Mouse (Mus musculus) stomach, embryonic 14.5 days (tissue): ENCODE measurements at regions not wholly inside any gene's neighbourhood (a gene's known extent, or its start where the extent isn't known, plus 50 kb on each side); places are given as distances from the start of the nearest gene placed in this dataset.

Experiments used
- ATAC-seq: fragments of 200-750 bp; cut with Nextera tagmentation; 2 replicates; pipeline ENCODE4 v1.8.0; 2017; ENCODE audit warnings: low read depth, moderate TSS enrichment; ENCODE audit not compliant: insufficient number of reproducible peaks, insufficient read depth, low FRiP score
- H3K27ac ChIP-seq: fragments of 300-500 bp; sonication (generic); 2 replicates; pipeline ENCODE4 v1.5.1; 2014; ENCODE audit warnings: mild to moderate bottlenecking, low read length, moderate library complexity, mixed read lengths
- H3K27me3 ChIP-seq: fragments of 300-500 bp; sonication (generic); 2 replicates; pipeline ENCODE4 v1.6.1; 2014; ENCODE audit warnings: low read length, control low read depth, mixed read lengths; ENCODE audit not compliant: control insufficient read depth, insufficient read depth
- H3K36me3 ChIP-seq: fragments of 300-500 bp; sonication (generic); 2 replicates; pipeline ENCODE4 v1.6.1; 2014; ENCODE audit warnings: mild to moderate bottlenecking, control low read depth, low read length, moderate library complexity, mixed read lengths; ENCODE audit not compliant: control insufficient read depth, insufficient read depth
- H3K4me1 ChIP-seq: fragments of 300-500 bp; sonication (generic); 2 replicates; pipeline ENCODE4 v1.6.1; 2014; ENCODE audit warnings: low read length, control low read depth, mixed read lengths; ENCODE audit not compliant: control insufficient read depth, insufficient read depth
- H3K4me2 ChIP-seq: fragments of 300-500 bp; sonication (generic); replicated peaks from 2 replicates; pipeline ENCODE4 v1.6.1; 2014; ENCODE audit warnings: low read depth, low read length, control low read depth
- H3K4me3 ChIP-seq: fragments of 300-500 bp; sonication (generic); 2 replicates; pipeline ENCODE4 v1.5.1; 2014; ENCODE audit warnings: low read depth, low read length, control low read depth
- H3K9ac ChIP-seq: fragments of 300-500 bp; sonication (generic); replicated peaks from 2 replicates; pipeline ENCODE4 v1.6.1; 2014; ENCODE audit warnings: low read depth, mild to moderate bottlenecking, control low read depth, low read length, moderate library complexity, mixed read lengths
- H3K9me3 ChIP-seq: fragments of 300-500 bp; sonication (generic); 2 replicates; pipeline ENCODE4 v1.6.1; 2016; ENCODE audit warnings: low read depth, low read length, control low read depth; ENCODE audit not compliant: control insufficient read depth
- WGBS: fragments of 180-500 bp; shearing (Covaris S2); extraction: QIAGEN DNeasy Blood & Tissue Kit; methylation state at CpG from one replicate; pipeline ENCODE4 v1.1.7; 2014; 5-methylcytosine and 5-hydroxymethylcytosine counted together

DNA sequence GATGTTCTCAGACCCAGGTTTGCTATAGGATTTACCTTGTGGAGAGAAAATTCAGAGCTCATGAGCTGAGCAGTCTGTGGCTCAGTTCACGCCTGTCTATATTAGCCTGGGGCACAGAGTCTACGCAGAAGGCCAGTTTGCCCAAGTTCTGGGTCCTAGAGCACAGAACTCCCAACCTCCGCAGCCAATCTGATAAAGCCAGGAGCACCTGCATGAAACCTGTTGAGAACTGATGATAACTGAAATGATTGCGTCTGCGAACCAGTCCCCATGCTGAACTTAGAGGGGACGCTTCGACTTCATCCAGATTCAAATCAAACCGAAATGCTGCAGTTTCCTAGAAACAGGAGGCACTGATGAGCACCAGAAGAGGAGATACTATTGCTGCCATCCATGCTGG lies 229.0 kb upstream of the Zfp637 start:
- 92% methylated on average over 8 of the region's 8 CpGs for WGBS
- Histone ChIP-seq H3K9ac (no peak overlapping the region), H3K27me3 (no peaks in the 10 kb centered on the region), H3K27ac (no peak overlapping the region), H3K4me2 (no peak overlapping the region), H3K36me3 (no peaks in the 10 kb centered on the region), H3K9me3 (no peaks in the 10 kb centered on the region), H3K4me3 (no peak overlapping the region), H3K4me1 (peaks cover 26% of the 10 kb centered on the region)
- ATAC-seq: no peak

DNA sequence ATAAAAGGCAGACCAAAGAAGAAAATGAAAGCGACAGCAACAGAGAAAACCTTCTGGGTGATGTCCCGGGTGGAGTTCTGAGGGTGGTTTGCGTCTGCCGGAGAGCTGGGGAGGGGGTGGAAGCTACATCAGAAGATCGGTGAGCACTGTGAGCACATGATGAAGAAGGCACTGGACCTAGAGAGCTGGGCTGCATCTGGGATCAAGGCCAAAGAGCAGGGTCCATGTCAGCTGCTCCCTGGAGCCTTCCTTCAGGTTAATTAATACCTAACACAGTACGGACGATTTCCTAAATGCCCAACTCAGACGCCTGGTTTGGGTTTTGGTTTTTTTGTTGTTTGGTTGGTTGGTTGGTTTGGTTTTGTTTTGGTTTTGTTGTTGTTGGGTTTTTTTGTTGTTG lies 228.6 kb upstream of the Zfp637 start:
- Histone ChIP-seq H3K36me3 (no peaks in the 10 kb centered on the region), H3K9ac (no peak overlapping the region), H3K27me3 (no peaks in the 10 kb centered on the region), H3K4me3 (no peak overlapping the region), H3K4me1 (peaks cover 26% of the 10 kb centered on the region), H3K9me3 (no peaks in the 10 kb centered on the region), H3K27ac (no peak overlapping the region), H3K4me2 (no peak overlapping the region)
- ATAC-seq: no peak
- 77% methylated on average over 8 of the region's 8 CpGs for WGBS

DNA sequence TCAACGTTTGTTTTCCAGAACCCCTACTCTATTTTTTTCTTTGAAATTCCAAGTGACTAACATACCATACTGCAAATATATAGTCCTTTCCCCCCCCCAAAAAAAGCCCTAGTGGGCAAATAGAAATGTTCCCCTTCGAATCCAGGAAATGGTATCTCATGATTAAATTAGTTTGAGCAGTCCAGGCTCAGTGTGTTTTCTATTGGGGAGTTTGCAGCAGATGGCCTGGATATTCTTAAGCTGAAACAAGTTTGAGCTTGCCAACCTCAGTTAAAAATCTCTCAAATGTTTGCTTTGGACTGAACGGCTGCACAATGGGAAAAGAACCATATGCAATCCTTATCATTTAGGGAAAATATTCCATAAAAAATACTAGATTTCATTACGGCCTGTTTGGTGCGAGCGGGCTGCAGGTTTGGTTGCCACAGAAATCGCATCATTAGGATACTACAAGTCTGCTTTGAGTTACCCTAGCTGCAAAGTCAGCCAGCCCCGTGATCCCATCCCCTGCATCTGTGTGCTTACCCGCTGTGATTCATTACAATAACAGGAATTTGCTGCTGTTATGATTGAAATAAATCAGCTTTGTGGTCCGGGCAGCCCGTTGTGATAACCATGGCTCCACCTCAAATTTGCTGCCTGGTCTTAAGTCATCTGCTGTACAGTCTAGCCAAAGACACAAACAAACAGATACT lies 227.2 kb upstream of the Zfp637 start:
- peak; percentile 28; the same call in 1 of the 2 replicates for ATAC-seq
- peak overlapping the region; percentile 74; the same call in 1 of the 2 replicates for H3K27ac ChIP-seq
- H3K4me1 ChIP-seq: peaks cover 26% of the 10 kb centered on the region
- no peaks in the 10 kb centered on the region for H3K27me3 ChIP-seq
- H3K4me3 ChIP-seq: no peak overlapping the region
- 33% methylated on average over 11 of the region's 11 CpGs for WGBS
- H3K36me3 ChIP-seq: no peaks in the 10 kb centered on the region
- H3K9ac ChIP-seq: no peak overlapping the region
- H3K9me3 ChIP-seq: no peaks in the 10 kb centered on the region
- no peak overlapping the region for H3K4me2 ChIP-seq

DNA sequence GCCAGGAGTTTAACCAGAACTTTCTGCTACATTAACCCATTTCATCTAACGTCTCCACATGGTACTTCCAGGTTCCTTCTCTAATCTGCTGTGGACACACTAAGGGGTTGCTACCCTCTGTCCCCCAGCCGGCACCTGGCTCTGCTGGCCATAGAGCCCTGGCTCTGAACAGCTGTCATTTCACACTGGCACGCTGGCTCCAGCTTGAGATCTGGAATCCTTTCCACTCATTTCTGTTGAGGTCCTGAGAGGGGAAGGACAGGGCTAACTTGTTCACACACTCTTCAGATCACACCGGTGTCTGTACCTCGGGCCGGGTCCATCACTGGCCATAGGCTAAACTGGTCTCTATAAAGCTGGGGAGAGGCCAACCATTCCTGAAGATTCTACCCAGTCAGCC lies 226.6 kb upstream of the Zfp637 start:
- 64% methylated on average over 6 of the region's 6 CpGs for WGBS
- no peak for ATAC-seq
- Histone ChIP-seq H3K27ac (peak overlapping the region; percentile 74; the same call in 1 of the 2 replicates), H3K9ac (no peak overlapping the region), H3K27me3 (no peaks in the 10 kb centered on the region), H3K4me2 (no peak overlapping the region), H3K36me3 (no peaks in the 10 kb centered on the region), H3K4me1 (peaks cover 25% of the 10 kb centered on the region), H3K9me3 (no peaks in the 10 kb centered on the region), H3K4me3 (no peak overlapping the region)

DNA sequence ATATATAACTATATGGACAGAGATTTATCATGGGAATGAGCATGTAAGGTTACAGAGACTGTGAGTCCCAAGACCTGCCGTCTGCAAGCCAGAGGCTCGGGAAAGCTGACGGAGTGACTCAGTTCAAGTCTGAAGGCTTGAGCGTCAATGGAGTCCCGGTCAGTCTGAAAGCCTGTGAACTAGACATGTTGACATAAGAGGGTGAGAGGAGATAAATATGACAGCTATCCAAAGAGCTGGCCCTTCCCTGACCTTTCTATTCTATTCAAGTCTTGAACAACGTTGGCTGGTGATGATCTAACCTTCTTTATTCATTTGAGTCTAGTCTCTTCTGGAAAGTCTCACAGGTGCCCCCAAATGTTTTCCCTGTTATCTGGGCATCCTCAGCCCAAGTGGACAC lies 223.8 kb upstream of the Zfp637 start:
- Histone ChIP-seq H3K9me3 (no peaks in the 10 kb centered on the region), H3K27ac (no peak overlapping the region), H3K4me1 (peaks cover 9% of the 10 kb centered on the region), H3K27me3 (no peaks in the 10 kb centered on the region), H3K36me3 (no peaks in the 10 kb centered on the region), H3K4me3 (no peak overlapping the region), H3K9ac (no peak overlapping the region), H3K4me2 (no peak overlapping the region)
- 46% methylated on average over 6 of the region's 6 CpGs for WGBS
- no peak for ATAC-seq

DNA sequence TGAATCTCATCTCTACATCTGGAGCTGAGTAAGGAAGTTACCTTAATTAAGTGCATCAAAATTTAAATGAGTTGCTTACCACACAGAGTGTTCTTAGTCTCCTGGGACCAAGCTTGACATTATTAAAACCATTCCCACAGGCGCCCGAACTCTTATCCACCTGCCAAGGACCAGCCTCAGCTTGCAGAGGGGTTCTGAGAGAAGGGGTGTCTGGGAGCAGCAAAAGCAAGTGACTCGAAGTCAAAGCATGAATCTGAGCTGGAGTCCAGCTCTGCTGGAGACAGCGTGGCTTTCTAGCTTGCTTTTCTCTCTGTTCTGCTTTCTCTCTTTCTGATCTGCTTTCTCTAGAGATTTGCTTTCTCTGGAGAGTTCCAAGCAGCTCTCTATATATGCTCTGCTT lies 223.0 kb upstream of the Zfp637 start:
- no peak overlapping the region for H3K4me2 ChIP-seq
- H3K9ac ChIP-seq: no peak overlapping the region
- no peak for ATAC-seq
- H3K27me3 ChIP-seq: no peaks in the 10 kb centered on the region
- no peak overlapping the region for H3K27ac ChIP-seq
- H3K4me3 ChIP-seq: no peak overlapping the region
- H3K36me3 ChIP-seq: no peaks in the 10 kb centered on the region
- H3K4me1 ChIP-seq: peaks cover 9% of the 10 kb centered on the region
- 86% methylated on average over 4 of the region's 4 CpGs for WGBS
- H3K9me3 ChIP-seq: no peaks in the 10 kb centered on the region

DNA sequence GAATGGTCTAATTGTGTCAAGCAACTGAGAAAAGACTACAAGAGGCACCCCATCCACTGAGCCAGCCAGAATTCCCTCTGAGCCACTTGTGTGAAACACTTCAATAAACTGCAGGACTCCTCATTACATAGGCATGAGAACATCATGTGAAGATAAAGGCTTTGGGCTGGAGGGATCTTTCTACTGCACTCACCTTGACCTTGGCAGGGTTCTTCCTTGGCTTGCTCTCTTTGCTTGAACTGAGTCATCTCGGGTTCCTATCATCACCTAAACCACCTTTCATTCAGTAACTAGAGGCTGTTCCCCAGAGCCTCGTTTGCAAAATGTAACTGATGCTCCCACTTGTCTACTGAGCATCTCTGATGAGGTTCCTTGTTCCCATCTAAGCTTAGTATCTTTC lies 221.4 kb upstream of the Zfp637 start:
- H3K36me3 ChIP-seq: no peaks in the 10 kb centered on the region
- H3K27me3 ChIP-seq: no peaks in the 10 kb centered on the region
- ATAC-seq: no peak
- H3K9me3 ChIP-seq: no peaks in the 10 kb centered on the region
- H3K9ac ChIP-seq: no peak overlapping the region
- no peak overlapping the region for H3K27ac ChIP-seq
- H3K4me3 ChIP-seq: no peak overlapping the region
- H3K4me2 ChIP-seq: no peak overlapping the region
- WGBS: 73% methylated on average over 2 of the region's 2 CpGs
- peaks cover under 1% of the 10 kb centered on the region for H3K4me1 ChIP-seq

DNA sequence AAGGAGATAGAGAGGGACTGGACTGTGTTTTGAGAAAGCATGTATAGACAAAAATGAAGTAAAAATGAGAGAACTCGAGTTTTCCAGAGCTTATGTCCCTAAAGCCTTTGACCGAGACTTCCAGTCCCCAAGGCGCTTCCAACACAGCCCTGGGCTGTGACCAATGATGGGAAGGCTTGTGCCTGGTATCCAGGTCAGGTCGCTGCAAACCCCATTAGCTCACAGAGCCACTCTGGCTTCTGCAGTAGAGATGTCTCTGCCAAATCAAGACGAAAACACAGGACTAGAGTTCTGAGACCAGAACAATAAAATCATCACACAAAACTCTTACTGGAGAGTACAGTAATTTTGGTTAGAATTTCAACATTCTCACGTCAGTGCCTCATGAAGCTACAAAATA lies 218.5 kb upstream of the Zfp637 start:
- no peaks in the 10 kb centered on the region for H3K9me3 ChIP-seq
- H3K4me3 ChIP-seq: no peak overlapping the region
- H3K9ac ChIP-seq: no peak overlapping the region
- H3K27ac ChIP-seq: no peak overlapping the region
- WGBS: 77% methylated on average over 6 of the region's 6 CpGs
- no peaks in the 10 kb centered on the region for H3K4me1 ChIP-seq
- no peaks in the 10 kb centered on the region for H3K36me3 ChIP-seq
- H3K4me2 ChIP-seq: no peak overlapping the region
- no peak for ATAC-seq
- no peaks in the 10 kb centered on the region for H3K27me3 ChIP-seq

DNA sequence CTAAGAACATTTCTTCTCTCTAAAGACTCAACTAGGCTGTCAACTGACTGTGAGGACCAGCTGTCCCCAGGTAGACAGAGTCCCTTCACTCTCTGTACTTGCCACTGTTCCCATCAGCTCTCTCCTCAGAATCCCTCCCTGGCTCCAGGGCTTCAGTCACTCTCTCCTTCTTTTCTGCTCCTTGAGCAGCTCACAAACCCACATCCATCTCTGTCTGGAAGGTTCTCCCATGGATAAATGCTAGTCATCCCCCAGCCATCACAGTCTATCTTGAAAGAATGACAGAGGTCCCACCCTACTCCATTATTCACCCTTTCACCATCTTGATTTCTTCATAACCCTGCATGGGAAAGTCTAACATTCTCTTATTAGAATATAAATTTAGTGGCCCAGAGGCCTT lies 218.0 kb upstream of the Zfp637 start:
- Histone ChIP-seq H3K9me3 (no peaks in the 10 kb centered on the region), H3K36me3 (no peaks in the 10 kb centered on the region)
- no peak for ATAC-seq

More for the DNA sequence above, 218.0 kb upstream of the Zfp637 start:
- Histone ChIP-seq H3K27me3 (no peaks in the 10 kb centered on the region), H3K4me1 (no peaks in the 10 kb centered on the region), H3K4me2 (no peak overlapping the region), H3K27ac (no peak overlapping the region), H3K4me3 (no peak overlapping the region), H3K9ac (no peak overlapping the region)
